Mouse (Mus musculus): ENCODE measurements at regions not wholly inside any gene's neighbourhood (a gene's known extent, or its start where the extent isn't known, plus 50 kb on each side); places are given as distances from the start of the nearest gene placed in this dataset.

DNA sequence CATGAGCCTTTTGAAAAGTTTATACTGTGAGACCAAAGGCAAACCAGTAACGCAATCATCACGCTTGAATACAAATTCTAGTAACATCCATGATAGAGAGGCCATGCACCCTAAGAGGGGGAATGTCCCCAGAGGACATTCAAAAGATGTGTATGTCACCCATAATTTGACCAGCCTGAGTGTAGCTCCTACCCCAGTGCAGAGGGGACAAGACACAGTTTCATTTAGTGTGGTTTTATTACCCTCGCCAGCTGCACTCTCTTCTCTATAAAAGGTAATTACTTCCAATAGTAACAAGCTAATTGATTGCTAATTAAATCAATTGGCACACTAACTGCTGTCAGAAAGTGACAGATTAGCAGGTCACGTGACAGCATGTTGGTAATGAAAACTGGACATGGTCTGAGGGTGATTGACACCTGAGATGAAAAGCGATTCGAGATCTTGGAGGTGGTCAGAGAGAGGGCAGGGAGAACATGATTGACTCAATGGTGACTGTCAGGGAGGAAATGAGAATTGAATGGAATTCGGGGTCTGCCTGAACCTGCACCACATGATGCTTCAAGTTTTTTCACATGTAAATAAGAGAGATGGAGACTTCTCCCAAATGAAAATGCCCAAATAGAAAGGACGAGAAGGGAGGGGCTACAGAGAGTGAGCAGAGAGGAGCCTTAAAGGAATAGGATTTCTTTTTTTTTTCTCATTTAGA is 309.9 kb downstream of the En1 start:
- no peak for DNase-seq

GRCm38 (mm10) chr1:120921540-120921939 is 319.3 kb downstream of the En1 start:
- DNase-seq = peak; percentile 96

GRCm38 (mm10) chr1:120925271-120925670 is 323.1 kb downstream of the En1 start:
- DNase-seq = peak; percentile 78

DNA sequence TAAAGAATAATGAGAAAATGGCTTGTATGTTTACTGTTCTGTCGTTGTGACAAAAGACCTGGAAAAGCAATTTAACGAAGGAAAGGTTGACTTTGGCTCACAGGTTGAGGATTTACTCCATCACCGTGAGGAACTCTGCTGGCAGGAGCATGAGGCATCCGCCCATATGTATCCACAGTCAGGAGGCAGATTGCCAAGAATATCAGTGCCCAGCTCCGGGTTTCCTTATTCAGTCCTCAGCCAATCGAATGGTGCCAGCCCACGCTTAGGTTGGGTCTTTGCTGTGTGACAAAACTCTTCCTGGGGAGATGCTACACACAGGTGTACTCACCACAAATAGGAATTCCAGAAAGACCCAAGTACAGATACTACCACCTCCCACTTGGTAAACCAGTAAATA is 327.9 kb downstream of the En1 start:
- peak; percentile 73 for DNase-seq

DNA sequence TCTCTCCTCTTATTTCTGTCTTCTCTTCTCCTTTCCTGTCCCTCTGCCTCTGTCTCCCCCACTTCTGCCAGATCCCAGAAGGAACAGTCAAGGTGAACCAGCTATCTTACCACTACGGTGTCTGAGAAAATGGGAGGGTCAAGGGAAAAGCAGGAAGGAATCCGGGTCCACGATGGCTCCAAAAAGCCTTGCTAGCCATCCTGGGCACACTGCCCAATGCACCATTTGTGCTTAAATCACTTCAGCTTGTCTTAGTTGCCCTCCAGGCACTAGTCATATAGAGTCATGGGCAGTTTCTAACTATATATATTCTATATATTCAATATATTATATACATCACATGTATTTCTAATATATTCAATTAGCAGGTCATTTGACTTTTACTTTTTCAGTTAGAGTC is 333.1 kb downstream of the En1 start:
- peak; percentile 67 for DNase-seq

DNA sequence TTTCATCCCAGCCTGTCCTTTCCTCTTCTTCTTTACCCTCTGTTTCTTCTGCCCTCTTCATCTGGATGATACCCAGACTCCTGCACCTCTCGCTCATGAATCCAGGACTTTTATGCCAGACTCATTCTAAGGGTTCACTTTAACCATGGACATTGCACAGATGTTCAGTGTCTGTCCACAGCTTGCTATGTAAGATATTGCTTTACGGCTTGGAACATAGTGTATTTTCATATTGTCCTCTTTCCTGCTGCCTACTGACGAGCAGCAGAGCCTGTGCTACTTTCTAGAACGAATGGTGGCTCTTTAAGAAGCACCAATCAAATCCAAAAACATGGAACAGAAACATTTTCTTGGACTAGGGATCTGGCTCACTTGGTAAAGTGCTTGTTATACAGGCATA is 341.5 kb downstream of the En1 start:
- DNase-seq = peak; percentile 37

DNA sequence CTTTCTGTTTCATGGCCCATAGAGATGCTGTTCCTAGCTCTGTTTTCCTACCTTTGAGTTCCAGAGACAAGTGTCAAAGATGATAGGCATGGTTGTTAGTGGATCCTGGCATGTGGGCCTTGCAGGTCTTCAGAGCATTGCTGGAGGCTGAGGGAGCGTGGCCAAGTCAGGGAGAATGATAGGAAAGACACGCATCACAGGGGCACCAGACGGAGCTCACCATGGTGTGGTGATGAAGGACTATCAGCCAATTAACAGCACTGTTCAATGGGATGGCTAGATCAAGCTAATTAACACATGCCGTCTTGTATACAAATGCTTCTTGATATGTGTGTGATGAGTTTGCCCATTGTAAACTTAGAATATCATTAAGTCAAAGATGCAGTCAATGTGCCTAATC is 344.1 kb downstream of the En1 start:
- peak; percentile 66 for DNase-seq

- no peak for DNase-seq
These were observed 359.0 kb downstream of the En1 start for GRCm38 (mm10) chr1:120961235-120961634.

DNA sequence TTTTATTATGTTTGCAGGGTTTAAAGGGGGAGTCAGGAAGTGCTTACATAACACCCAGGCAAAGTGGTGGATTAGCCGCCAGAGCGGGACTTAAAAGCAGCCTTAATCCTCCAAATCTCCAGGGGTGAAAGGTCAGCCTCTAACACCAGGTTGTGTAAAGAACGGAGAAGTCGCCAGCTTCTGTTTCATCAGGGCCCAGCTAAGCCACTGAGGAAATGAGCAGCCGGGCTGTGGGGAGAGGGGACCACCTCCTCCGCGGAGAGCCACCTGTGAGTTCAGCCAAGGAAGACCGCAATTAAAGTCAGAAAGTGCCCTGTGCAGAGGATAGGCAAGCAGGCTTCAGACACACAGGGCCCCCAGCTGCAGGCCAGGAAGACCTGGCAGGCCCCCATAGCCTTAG is 359.8 kb downstream of the En1 start:
- peak; percentile 61 for DNase-seq

GRCm38 (mm10) chr1:120963477-120964178 is 361.4 kb downstream of the En1 start:
- DNase-seq = peak; percentile 74

GRCm38 (mm10) chr1:120964179-120964517 is 361.9 kb downstream of the En1 start:
- DNase-seq = peak; percentile 72

- DNase-seq = peak; percentile 21
These were observed 363.9 kb downstream of the En1 start for GRCm38 (mm10) chr1:120966132-120966531.

DNA sequence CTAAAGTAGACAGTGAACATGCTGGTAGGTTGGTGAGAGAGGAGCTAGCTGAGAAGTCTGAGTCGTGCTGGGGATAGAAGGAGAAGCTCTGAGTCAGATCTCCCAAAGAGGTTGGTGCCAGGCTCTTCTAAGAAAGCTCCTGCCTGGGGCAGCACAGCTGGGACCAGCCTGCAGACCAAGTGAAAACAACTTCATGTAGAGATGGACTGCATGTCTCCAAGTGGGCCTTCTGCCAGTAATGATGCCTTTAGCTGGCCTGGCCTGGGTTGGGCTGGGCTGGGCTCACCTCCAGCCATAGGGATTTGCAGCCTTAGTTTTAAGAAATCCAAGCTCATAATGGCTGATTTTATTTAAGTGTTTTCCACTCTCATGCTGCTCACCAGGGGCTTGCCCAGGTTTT is 357.7 kb downstream of the Insig2 start:
- peak; percentile 90 for DNase-seq

DNA sequence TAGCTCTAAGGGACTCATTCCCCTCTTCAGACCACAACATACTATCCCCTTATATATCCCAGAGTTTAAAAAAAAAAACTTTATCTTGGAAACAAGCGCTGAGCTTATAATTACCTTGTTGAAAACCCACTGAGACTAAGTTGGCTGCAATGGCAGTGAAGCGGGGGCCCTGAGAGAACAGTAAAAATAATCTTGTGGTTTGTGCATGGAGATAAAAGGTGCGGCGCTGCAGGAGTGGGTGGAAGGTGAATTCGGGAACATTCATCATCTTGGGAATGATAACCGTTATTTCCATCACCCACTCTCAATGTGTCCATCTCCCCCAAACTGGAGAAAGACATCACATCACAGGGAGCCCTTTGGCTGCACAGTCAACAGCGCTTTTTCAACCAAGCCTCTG is 327.9 kb downstream of the Insig2 start:
- no peak for DNase-seq

- DNase-seq = peak; percentile 94
These were observed 327.2 kb downstream of the Insig2 start for GRCm38 (mm10) chr1:121005198-121005597.

DNA sequence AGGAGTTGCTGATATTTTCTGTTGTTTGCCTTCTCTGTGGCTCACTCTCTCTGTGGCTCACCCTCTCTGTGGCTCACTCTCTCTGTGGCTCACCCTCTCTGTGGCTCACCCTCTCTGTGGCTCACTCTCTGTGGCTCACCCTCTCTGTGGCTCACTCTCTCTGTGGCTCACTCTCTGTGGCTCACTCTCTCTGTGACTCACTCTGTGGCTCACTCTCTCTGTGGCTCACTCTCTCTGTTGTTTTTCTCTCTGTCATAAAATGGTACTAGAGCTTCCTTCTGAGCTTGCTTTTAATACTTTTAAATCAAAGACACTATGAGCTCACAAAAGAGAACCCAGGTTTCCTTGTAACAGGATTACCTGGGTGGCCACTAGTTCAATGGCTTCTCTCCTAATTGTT is 320.3 kb downstream of the Insig2 start:
- DNase-seq = no peak

GRCm38 (mm10) chr1:121013839-121014503 is 318.4 kb downstream of the Insig2 start:
- peak; percentile 85 for DNase-seq

GRCm38 (mm10) chr1:121029375-121029774 is 303.0 kb downstream of the Insig2 start:
- no peak for DNase-seq

- DNase-seq = no peak
These were observed 297.5 kb downstream of the Insig2 start for GRCm38 (mm10) chr1:121034761-121035393.

- DNase-seq = no peak
These were observed 285.8 kb downstream of the Insig2 start for GRCm38 (mm10) chr1:121046581-121046980.

GRCm38 (mm10) chr1:121047406-121047805 is 285.0 kb downstream of the Insig2 start:
- DNase-seq = no peak

- DNase-seq = peak; percentile 66
These were observed 282.7 kb downstream of the Insig2 start for GRCm38 (mm10) chr1:121049684-121050083.

GRCm38 (mm10) chr1:121050695-121051495 is 281.5 kb downstream of the Insig2 start:
- DNase-seq = peak; percentile 56
